Mouse (Mus musculus) lung, postnatal 25 days (tissue): ENCODE measurements around the gene Cnn2.
"Not testable (repeated sequence)": the region's sequence is repeated elsewhere in the genome, so short reads cannot be mapped to it uniquely, and the experiment has no call there.

Experiments used
- DNase-seq: peaks from one replicate; pipeline ENCODE4 v3.0.0; 2022; ENCODE audit warnings: low spot score

The Cnn2 gene

GRCm38 (mm10) chr10:80036832-80037231 lies 48.4 kb downstream of the Cnn2 start:
- DNase-seq, result no peak

DNA sequence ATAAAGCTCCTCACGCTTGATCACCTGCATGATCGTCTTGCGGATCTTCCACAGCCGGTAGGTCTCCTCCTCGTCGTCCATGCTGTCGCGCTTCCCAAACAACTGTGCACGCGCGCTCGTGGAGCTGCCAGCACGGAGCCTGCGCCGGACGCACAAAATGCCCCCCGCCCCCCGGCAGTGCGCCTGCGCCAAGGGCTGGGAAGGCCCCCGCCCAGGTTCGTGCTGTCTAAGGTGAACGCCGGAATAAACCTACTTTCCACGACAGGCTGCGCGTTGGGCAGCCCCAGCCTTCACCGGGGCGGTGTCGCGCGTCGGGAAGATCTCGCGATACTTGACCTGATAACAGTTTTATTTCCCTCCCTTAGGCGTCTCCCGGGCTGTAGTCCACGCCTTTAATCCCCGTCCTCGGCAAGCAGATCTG lies 51.2 kb downstream of the Cnn2 start, which contains the start of gene Polr2e:
Gene Polr2e (minus strand): TSS at position 237 of the 421 bp plus-strand sequence.
- peak; percentile 98 for DNase-seq

DNA sequence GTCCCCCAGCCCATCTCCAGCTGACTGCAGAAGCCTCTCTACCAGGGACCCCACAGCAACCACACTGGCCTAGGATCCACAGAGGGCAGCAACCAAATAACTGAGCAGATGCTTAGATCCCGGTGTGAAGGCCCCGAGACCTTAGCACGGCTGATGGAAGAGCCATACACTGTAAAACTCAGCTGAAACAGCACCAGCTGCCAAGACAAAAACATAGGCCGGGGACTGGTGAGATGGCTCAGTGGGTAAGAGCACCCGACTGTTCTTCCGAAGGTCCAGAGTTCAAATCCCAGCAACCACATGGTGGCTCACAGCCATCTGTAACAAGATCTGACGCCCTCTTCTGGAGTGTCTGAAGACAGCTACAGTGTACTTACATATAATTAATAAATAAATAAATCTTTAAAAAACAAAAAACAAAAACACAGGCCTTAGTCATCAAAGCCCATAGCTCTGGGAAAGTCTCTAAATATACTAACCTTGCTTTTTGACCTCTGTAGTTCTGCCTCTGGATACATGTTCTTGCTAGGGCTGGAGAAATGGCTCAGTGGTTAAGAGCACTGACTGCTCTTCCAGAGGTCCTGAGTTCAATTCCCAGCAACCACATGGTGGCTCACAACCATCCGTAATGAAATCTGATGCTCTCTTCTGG lies 53.2 kb downstream of the Cnn2 start:
- not testable (repeated sequence) for DNase-seq

DNA sequence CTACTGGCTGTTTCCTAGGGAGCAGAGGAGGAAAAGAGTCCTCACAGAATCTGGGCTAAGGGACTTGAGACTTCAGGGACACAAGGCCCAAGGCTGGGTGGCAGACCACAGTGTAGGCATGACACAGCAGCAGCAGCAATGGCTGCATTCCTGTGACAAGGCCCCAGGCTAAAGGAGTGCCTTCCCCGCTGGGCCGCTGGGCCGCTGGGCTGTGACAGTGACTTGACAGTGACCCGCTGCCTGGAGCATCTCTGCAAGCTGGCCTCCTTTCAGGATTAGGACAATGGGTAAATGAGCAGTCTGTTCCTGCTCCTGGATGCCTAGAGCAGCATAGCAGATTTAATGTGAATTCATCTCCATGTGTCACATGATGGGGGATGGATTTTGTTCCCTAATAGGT lies 55.7 kb downstream of the Cnn2 start:
- DNase-seq, result no peak

GRCm38 (mm10) chr10:80045364-80045763 lies 57.0 kb downstream of the Cnn2 start:
- not testable (repeated sequence) for DNase-seq
